Mouse (Mus musculus) B cell, adult 2 months (primary cell): ENCODE data around the gene Kcnab2.

Source experiments
- DNase-seq, 2 experiments: peaks; one replicate each; pipeline ENCODE4 v3.0.0; 2022

Gene Kcnab2

DNA sequence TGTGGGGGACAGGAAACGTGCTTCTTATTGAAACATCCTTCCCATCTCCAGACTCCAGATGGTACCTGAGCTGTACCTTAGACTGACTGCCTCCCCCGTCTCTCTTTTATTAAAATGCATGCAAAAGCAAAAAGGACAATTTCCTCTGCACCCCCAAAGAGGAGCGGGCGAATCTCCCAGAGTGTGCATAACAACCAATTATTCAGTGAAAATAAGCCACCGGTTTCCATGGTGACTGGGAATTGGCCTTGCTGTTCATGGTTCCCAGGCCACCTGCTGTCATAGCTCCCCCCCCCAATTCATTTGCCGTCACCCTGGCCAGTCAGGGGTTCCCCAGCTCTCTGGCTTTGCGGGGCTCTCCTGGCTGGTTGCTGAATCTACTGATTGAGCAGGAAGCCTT is 112.4 kb downstream of the Kcnab2 start:
- no peak for DNase-seq

DNA sequence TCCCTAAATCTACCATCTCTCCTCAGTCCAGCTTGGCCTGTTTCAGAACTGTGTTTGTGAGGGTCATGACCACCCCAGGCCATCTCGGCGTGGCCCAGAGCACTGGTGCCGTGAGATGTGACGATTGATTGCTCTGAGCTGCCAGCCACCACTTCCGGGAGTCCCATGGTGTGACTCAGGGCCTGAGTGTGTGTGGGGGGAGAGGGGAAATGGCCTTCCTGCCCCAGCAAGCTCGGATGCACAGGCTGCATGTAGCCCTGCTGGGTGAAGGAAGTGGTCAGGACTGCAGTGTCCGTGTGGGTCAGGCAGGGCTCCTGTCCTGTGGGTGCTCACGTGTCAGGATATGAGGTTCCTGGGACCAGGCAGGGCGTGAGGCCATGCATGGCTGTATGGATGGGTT is 115.5 kb downstream of the Kcnab2 start:
- DNase-seq = no peak

DNA sequence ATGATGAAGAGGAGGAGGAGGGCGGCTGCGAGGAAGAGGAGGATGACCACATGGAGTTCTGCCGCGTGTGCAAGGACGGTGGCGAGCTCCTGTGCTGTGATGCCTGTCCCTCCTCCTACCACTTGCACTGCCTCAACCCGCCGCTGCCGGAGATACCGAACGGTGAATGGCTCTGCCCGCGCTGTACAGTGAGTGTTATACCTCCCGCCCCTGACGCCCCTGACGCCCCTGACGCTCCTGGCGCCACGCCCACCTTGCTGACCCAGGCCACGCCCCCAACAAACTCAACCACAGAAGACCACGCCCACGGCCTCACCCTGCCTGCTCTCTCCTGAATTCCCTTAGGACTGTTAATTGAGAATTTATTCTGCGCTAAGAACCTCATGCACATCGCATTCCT is 116.8 kb downstream of the Kcnab2 start:
- peak; percentile 23 to 26 for DNase-seq

DNA sequence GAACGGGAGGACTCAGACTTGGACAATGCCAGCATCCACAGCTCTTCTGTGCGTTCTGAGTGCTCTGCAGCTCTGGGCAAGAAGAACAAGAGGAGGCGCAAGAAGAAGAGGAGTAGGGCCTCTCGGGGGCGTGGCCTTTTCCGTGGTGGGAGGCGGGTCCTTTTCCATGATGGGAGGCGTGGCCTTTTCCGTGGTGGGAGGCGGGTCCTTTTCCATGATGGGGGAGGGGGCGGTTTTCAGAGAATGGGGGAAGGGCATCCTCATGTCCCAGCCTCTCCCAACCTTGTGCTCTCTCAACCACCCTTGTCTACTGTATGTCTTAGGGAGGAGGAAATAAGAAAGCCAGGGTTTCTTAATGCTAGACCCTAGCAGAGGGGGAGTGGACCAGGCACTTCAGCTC is 118.0 kb downstream of the Kcnab2 start:
- no peak for DNase-seq

DNA sequence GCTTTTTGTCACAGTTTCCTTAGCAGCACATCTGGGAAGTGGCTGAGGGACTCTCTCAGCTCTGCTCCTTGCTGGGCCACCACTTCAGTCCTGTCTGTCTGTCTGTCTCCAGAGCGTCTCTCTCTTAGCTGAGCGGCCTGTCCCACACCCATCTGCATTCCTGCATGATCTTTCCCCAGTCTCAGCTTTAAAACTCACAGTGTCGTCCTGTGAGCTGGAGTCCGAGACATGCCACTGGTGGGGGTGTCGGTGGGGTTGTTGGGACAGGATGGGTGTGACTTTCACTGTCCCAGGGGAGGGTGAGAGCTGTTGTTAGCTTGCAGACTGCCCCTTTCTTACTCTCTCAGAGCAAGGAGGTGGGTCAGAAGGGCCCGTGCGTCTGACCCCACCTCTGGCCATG is 122.0 kb downstream of the Kcnab2 start:
- DNase-seq = no peak

DNA sequence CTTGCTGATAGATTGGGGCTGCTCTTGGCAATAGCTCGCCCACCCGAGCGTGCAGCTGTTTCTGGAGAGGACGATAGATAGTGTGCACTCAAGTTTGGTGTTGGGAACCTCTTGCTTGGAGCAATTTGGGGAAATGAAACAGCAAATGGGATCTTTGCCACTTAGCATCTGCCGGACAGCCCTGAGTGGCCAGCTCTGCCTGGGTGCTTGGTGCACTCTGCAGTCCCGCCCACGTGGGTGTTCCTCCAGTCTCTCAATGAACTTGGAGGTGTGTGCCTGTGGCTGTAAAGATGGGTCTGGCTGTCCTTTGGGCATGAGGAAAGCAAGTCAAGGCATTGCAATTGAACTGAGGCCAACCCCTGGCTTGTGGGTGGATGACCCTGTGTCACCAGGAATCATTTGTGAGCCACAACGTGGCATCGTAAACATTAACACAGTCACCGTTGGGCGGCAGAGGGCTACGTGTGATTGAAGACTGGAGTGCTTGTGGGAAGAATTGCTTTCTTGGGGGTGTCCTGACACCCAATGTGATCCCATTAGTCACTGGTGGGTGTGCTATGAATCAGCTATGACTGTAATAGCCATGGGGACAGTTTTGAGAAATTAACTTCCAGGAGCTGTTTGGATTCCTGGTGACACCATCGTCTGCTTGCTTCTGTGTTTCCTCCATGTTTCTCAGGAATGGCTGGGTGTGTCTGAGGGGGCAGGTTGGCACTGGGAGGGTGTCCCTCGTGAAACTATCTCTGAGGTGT is 123.6 kb downstream of the Kcnab2 start:
- no peak for DNase-seq

DNA sequence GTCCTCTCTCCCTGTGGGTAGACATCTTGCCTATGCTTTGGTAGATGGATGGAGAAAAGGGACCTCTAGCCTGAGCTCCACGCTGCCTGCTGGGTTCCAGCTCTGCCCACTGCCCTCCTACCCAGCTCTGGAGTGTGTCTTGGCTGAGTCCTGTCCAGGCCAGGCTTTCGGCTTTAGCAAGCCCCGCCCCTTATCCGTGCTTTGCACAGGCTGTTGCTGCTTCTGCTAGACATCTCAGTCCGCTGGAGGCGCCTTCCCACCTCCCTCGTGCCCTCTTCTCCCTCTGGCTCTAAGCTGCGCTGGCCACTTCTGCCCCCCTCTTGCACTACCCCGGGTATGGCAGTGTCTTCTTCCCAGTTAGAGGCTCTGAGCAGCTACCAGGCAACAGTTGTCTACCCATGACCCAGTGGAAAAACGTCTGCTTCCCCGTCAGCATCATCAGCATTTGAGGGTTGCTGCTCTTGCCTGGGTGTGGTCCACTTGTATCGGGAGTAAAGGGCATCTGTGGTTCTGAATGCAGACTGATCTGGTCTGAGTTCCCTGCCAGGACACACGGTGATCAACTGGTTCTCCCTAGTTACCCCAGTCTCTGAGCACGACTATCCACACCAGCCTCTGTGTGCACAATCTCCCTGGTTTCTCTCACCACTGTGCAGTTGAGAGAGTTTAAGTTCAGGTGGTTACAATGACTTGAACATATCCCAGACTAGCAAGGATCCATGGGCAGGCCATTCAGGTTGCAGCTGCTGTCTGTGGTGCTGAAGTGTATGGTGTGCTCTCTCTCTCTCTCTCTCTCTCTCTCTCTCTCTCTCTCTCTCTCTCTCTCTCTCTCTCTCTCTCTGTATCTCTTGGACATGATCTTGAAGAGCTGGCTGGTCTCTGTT is 126.0 kb downstream of the Kcnab2 start:
- no peak for DNase-seq

DNA sequence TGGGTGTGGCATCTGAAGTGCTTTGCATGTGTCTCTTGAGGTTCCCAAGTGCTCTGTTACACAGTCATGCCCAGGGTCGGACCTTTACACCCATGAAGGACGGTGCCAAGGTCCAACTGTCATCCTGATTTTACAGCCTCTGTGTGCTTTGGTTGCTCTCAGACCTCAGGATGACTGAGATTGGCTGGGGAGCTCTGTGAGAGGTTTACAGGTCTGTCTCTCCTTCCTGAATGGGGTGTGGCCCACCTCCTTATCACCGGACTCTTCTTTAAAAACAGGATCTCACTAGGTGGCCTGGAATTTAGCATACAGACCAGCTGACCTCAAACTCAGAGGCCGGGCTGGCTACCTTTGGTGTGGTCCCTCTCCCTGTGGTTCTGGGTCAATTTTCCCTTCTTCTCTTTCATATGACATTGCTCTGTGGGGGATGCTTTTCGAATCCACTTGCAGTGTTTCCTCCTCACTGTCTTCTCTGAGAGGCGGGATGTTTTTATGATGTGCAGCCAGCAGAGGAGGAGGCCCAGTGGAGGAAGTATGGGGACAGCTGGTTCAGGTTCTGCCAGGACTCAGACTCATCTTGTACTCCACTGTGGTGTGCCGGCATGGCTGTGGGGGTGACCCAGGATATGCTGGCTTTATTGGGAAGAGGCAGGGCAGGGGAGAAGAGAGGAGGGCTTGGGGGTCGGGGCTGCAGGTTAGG is 126.8 kb downstream of the Kcnab2 start:
- DNase-seq = no peak

DNA sequence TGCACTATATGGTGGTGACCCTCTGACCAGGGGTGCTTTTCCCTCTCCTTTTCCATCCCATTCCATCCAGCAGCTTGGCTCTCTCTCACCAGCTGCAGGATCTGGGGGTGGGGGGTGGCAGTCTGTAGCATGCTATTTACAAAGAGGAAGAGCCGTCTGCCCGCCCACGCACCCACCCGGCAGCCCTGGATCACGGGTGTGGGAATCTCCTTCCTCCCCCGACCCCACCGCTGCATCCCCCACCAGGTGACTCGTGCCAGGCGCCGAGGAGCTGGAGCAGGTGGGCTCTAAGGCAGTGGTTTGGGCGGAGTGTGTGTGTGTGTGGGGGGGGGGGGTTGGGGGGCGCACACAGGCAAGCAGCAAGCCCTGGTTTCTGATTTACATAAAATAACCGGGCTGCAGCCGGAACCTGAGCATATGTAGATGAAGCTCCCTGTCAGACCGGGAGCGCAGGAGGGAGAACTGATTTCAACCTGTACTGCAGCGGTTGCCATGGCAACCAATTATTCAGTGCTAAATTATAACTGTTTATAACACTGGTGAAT is 127.8 kb downstream of the Kcnab2 start:
- peak; percentile 22 to 23 for DNase-seq

DNA sequence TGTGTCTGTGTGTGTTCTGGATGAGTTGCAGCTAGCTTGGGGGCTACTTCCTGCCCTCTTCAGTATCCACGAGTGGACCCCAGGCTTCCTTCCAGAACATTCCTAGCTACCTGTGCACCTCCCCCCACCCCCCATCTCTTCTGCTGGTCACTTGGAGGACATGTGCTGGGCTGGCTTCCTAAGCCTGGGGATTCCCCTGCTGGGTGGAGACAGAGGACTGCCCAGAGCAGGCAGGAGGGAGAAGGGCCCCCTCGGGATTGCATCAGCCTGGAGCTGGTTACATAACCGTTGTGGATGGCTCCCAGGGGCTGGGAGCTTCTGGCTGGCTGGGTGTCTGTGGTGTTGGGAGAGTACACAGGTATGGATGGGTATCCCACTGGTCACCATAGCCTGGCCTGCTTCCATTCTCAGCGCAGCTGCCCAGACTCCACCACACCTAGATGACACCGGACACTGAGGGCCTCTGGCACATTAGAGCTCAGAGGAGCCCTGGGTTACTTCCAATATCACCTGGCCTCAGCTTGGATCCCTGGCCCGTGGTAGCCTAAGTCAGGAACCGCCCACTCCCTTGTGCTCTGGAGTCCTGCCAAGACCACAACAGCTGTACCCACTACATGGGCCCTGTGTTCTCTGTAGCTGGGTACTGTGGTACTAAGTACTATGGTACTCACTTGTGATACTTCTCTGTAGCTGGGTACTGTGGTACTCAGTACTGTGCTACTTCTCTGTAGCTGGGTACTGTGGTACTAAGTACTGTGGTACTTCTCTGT is 132.4 kb downstream of the Kcnab2 start:
- DNase-seq = no peak

DNA sequence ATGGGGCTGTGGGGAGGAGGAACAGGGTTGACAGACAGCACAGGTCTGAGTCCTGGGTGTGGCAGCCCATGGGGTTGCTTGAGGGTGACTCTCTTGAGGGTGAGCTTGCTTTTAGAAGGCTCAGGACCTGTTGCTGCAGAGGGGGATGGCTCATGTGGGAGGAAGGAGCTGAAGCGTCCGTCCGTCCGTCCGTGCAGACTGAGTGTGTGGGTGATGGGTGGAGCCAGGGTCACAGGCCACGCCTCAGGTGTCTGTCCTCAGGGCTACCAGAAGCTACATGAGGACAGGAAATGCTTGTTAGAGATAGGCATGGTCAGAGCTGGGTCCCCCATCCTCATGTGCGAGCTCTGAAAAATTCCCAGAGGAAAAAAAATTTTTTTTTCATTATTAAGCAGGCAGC is 133.0 kb downstream of the Kcnab2 start:
- DNase-seq = no peak

DNA sequence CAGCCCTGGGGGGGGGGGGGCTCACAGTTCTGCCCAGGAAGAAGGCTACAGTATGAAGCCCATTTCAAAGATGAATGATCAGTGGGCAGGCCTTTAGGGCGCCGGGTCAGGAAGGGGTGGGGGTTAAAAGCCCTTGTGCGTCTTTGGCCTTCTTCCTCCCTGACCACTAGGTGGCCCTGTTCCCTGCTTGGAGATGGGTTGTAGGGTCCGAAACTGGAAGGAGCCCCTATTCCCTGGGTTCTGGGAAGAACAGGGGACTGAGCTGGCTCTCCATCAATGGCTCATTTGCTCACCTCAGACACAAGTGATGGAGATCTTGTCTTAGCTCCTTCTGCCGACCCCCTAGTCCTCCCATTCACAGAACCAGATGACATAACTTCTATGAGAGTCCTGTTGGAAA is 134.4 kb downstream of the Kcnab2 start:
- peak; percentile 41 to 49 for DNase-seq
